Mouse (Mus musculus): ENCODE results near the gene Agfg2. TPM values are rescaled to one million over a fixed set of nuclear protein-coding genes. Genes with fewer than 3 reads are reported as not detected.

Agfg2 gene
- total RNA-seq, 1 experiment = 12.5 TPM

DNA sequence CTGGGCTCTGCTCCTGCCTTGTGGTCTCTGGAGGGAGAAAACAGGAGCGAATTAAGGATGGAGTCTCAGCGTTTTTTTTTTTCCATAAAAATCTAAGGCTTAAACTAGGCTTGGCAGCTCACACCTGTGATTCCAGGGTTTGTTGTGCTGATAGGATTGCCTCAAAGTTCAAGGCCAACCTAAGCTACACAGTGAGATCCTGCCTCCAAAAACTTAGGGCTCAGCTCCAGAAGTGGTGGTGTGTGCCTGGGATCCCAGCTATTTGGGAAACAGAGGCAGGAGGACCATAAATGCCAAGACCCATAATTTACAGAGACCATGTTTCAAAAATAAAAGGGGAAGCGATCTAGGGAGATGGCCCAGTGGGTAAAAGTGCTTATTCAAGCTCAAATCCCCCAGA lies 75.2 kb downstream of the Agfg2 start:
- Histone ChIP-seq H3K4me1 (ENCODE audit: control insufficient read depth in 2 of 2, insufficient read depth in 2 of 2, low read length in 2 of 2, poor library complexity in 1 of 2) (peaks cover 4 to 53% of the 10 kb centered on the region in 2 experiments; a peak in 3 of 4 replicates), H3K9me3 (ENCODE audit: control insufficient read depth, insufficient read depth, low read depth, low read length) (no peaks in the 10 kb centered on the region), H3K36me3 (ENCODE audit: control insufficient read depth, insufficient read depth, low read length, poor library complexity, severe bottlenecking) (peaks cover 20% of the 10 kb centered on the region), H3K27ac (ENCODE audit: insufficient read depth, low read depth, low read length, poor library complexity, severe bottlenecking) (peak overlapping the region; percentile 10; the same call in 1 of the 2 replicates), H3K4me3 (ENCODE audit: insufficient read depth in 1 of 2, low read depth in 1 of 2, low read length in 2 of 2, poor library complexity in 1 of 2, severe bottlenecking in 1 of 2) (peak overlapping the region; percentile 65 to 70; a peak in 2 of 4 replicates), H3K9ac (ENCODE audit: insufficient read depth, low read depth, low read length, poor library complexity, severe bottlenecking) (peak overlapping the region; percentile 78; the same call in 1 of the 2 replicates)
- no peak for TF ChIP-seq CHD2 (IDR thresholded peaks at IDR 0.05; ENCODE audit: low read depth, low read length)
- TF ChIP-seq MAFK (IDR thresholded peaks at IDR 0.05; ENCODE audit: insufficient read depth, low read depth, low read length) = no peak
- TF ChIP-seq ZNF384 (IDR thresholded peaks at IDR 0.05; ENCODE audit: low read depth, low read length) = no peak
- TF ChIP-seq HCFC1 (IDR thresholded peaks at IDR 0.05; ENCODE audit: borderline replicate concordance, insufficient read depth, low read length) = no peak
- TF ChIP-seq ZC3H11A (IDR thresholded peaks at IDR 0.05; ENCODE audit: borderline replicate concordance, low read depth, low read length) = no peak
- DNase-seq (ENCODE audit: low read depth, low spot score) = no peak
- in situ Hi-C loops (cut with MboI; ENCODE audit: low sequenced_read_pairs in 2 of 2, unreplicated experiment in 2 of 2) = no loop called here

DNA sequence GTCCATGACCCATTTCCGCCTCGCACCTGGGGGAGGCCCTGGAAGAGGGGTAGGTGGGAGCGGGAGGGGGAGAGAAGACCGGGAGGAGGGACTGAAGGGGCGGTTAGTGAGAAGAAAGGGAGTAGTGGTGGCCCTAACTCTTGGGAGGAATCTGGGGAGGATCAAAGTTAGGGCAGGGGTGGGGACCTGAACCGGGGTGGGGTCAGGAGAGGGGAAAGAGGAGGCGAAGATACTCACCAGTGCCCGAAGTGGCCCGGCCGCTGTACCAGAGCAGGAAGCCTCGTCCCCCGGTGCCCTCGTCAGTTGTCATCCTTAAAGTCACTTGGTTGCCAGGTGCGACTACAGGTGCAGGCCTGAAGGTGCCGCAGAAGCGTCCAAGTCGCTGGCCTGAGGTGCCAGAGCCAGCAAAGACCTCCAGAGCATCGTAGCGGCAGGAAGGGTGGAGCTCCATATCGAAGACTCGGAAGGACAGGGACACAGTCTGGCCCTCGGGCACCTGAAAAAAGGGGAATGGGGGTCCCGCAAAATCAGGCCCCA lies 75.8 kb downstream of the Agfg2 start:
- no peak for TF ChIP-seq ZNF384 (IDR thresholded peaks at IDR 0.05; ENCODE audit: low read depth, low read length)
- no peak for TF ChIP-seq MAFK (IDR thresholded peaks at IDR 0.05; ENCODE audit: insufficient read depth, low read depth, low read length)
- no peak for TF ChIP-seq CHD2 (IDR thresholded peaks at IDR 0.05; ENCODE audit: low read depth, low read length)
- no peak for TF ChIP-seq ZC3H11A (IDR thresholded peaks at IDR 0.05; ENCODE audit: borderline replicate concordance, low read depth, low read length)
- TF ChIP-seq HCFC1 (IDR thresholded peaks at IDR 0.05; ENCODE audit: borderline replicate concordance, insufficient read depth, low read length) = no peak
- Histone ChIP-seq H3K9me3 (ENCODE audit: control insufficient read depth, insufficient read depth, low read depth, low read length) (no peaks in the 10 kb centered on the region), H3K4me1 (ENCODE audit: control insufficient read depth in 2 of 2, insufficient read depth in 2 of 2, low read length in 2 of 2, poor library complexity in 1 of 2) (peaks cover 4 to 47% of the 10 kb centered on the region in 2 experiments; a peak in 3 of 4 replicates), H3K36me3 (ENCODE audit: control insufficient read depth, insufficient read depth, low read length, poor library complexity, severe bottlenecking) (peaks cover 20% of the 10 kb centered on the region), H3K27ac (ENCODE audit: insufficient read depth, low read depth, low read length, poor library complexity, severe bottlenecking) (peak overlapping the region; percentile 62), H3K9ac (ENCODE audit: insufficient read depth, low read depth, low read length, poor library complexity, severe bottlenecking) (peak overlapping the region; percentile 78), H3K4me3 (ENCODE audit: insufficient read depth in 1 of 2, low read depth in 1 of 2, low read length in 2 of 2, poor library complexity in 1 of 2, severe bottlenecking in 1 of 2) (peak overlapping the region; percentile 65 to 70)
- DNase-seq (ENCODE audit: low read depth, low spot score) = no peak
- in situ Hi-C loops (cut with MboI; ENCODE audit: low sequenced_read_pairs in 2 of 2, unreplicated experiment in 2 of 2) = no loop called here

DNA sequence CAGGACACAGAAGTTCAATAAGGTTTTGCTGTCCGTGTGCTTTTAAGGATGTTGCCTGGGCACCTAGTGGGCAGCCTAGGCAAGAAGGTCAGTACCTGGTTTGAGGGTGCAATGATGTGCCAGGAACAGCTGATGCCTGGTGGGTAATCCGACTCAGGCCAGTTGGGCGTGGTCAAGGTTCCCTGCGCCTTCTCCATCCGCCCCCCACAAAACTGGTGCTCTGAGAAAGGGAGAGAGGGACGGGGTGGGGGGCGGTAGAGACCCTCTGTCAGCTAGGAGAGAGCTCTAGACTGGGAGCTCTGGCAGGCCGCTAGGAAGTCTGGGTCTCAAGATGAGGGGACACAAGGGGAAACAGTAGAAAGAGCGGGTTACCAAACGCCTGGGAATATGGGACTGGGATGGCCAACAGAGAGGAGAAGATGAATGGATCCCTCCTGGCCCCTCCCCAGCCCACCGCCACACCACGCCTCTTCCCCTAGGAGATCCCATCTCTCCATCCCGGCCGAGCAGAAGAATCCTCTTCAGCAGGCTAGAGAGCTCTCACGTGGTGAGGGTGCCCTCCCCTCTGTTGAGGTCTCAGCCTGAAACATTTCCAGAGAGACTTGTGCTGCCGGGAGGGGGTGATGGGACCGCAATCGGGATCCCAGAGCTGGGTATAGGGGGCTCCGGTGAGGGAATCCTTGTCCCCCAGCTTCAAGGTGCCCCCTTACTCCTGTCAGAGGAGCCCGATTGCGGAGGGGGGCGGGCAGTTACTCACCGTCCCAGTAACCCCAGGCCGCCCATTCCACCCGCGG lies 76.5 kb downstream of the Agfg2 start:
- no peak for DNase-seq (ENCODE audit: low read depth, low spot score)
- Histone ChIP-seq H3K9ac (ENCODE audit: insufficient read depth, low read depth, low read length, poor library complexity, severe bottlenecking) (peak overlapping the region; percentile 78), H3K27ac (ENCODE audit: insufficient read depth, low read depth, low read length, poor library complexity, severe bottlenecking) (peak overlapping the region; percentile 62), H3K36me3 (ENCODE audit: control insufficient read depth, insufficient read depth, low read length, poor library complexity, severe bottlenecking) (peaks cover 20% of the 10 kb centered on the region), H3K4me1 (ENCODE audit: control insufficient read depth in 2 of 2, insufficient read depth in 2 of 2, low read length in 2 of 2, poor library complexity in 1 of 2) (peaks cover 4 to 41% of the 10 kb centered on the region in 2 experiments; a peak in 3 of 4 replicates), H3K4me3 (ENCODE audit: insufficient read depth in 1 of 2, low read depth in 1 of 2, low read length in 2 of 2, poor library complexity in 1 of 2, severe bottlenecking in 1 of 2) (peak overlapping the region; percentile 65 to 70), H3K9me3 (ENCODE audit: control insufficient read depth, insufficient read depth, low read depth, low read length) (no peaks in the 10 kb centered on the region)
- TF ChIP-seq ZNF384 (IDR thresholded peaks at IDR 0.05; ENCODE audit: low read depth, low read length) (no peak), ZC3H11A (IDR thresholded peaks at IDR 0.05; ENCODE audit: borderline replicate concordance, low read depth, low read length) (no peak), CHD2 (IDR thresholded peaks at IDR 0.05; ENCODE audit: low read depth, low read length) (no peak), HCFC1 (IDR thresholded peaks at IDR 0.05; ENCODE audit: borderline replicate concordance, insufficient read depth, low read length) (no peak), MAFK (IDR thresholded peaks at IDR 0.05; ENCODE audit: insufficient read depth, low read depth, low read length) (no peak)
- in situ Hi-C loops (cut with MboI; ENCODE audit: low sequenced_read_pairs in 2 of 2, unreplicated experiment in 2 of 2) = no loop called here

DNA sequence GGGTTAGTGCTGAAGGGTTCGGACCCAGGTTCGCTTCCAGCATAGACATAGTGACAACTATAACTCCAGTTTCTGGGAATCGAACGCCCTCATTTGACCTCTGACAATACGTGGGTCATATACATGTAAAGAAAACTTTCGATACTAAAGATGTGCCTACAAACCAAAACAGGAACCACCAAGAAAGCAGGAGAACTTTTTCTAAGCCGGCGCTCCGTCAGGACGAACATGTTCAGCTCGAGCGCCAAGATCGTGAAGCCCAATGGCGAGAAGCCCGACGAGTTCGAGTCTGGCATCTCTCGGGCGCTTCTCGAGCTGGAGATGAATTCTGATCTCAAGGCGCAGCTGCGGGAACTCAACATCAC lies 83.2 kb downstream of the Agfg2 start:
- Histone ChIP-seq H3K9ac (ENCODE audit: insufficient read depth, low read depth, low read length, poor library complexity, severe bottlenecking) (peak overlapping the region; percentile 69; the same call in 1 of the 2 replicates), H3K4me3 (ENCODE audit: insufficient read depth in 1 of 2, low read depth in 1 of 2, low read length in 2 of 2, poor library complexity in 1 of 2, severe bottlenecking in 1 of 2) (peak overlapping the region; percentile 60 to 99), H3K36me3 (ENCODE audit: control insufficient read depth, insufficient read depth, low read length, poor library complexity, severe bottlenecking) (peaks cover 16% of the 10 kb centered on the region), H3K9me3 (ENCODE audit: control insufficient read depth, insufficient read depth, low read depth, low read length) (no peaks in the 10 kb centered on the region), H3K4me1 (ENCODE audit: control insufficient read depth in 2 of 2, insufficient read depth in 2 of 2, low read length in 2 of 2, poor library complexity in 1 of 2) (peaks cover 0 to 12% of the 10 kb centered on the region in 2 experiments; a peak in 2 of 4 replicates), H3K27ac (ENCODE audit: insufficient read depth, low read depth, low read length, poor library complexity, severe bottlenecking) (peak overlapping the region; percentile 33; the same call in 1 of the 2 replicates)
- TF ChIP-seq ZNF384 (IDR thresholded peaks at IDR 0.05; ENCODE audit: low read depth, low read length) (peak; percentile 88), CHD2 (IDR thresholded peaks at IDR 0.05; ENCODE audit: low read depth, low read length) (no peak), ZC3H11A (IDR thresholded peaks at IDR 0.05; ENCODE audit: borderline replicate concordance, low read depth, low read length) (no peak), MAFK (IDR thresholded peaks at IDR 0.05; ENCODE audit: insufficient read depth, low read depth, low read length) (no peak)
- in situ Hi-C loops (cut with MboI; ENCODE audit: low sequenced_read_pairs in 2 of 2, unreplicated experiment in 2 of 2) = no loop called here
- DNase-seq (ENCODE audit: low read depth, low spot score) = no peak

Measured in ES-E14 (cell line).